Mouse (Mus musculus) embryonic fibroblast, embryonic 13.5 days (primary cell): Measurements from ENCODE around the gene Olfr1440.

Source experiments
- CTCF ChIP-seq: IDR thresholded peaks from 2 replicates; pipeline ENCODE4 v1.5.1; 2011; ENCODE audit warnings: mild to moderate bottlenecking, control low read depth, low read length, moderate library complexity, borderline replicate concordance; ENCODE audit not compliant: insufficient read depth
- POLR2A ChIP-seq: IDR thresholded peaks from 2 replicates; pipeline ENCODE4 v1.6.1; 2011; ENCODE audit warnings: low read depth, mild to moderate bottlenecking, control low read depth, low read length, moderate library complexity

DNA sequence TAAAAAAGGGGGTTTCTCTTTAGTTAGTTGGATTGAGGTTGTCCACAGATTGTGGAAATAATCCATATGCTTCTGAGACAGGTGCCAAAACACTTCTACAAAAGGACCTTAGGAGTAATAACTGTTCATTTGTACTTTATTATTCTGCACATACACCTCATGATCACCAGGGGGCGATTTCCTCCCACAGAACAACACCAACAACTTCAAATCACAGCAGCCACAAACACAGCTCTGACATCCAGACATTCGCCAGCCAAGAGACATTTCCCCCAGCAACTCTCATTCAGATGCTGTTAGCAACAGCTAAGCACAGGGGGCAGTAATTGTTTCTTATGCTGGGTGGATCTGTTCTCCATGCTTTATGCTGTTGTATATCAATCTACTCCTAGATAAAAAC lies 46.0 kb downstream of the Olfr1440 start:
- TF ChIP-seq CTCF, result no peak
- no peak for TF ChIP-seq POLR2A
